Mouse (Mus musculus): Measurements from ENCODE around the gene Rxrb. TPM values are rescaled to one million over a fixed set of nuclear protein-coding genes. Genes with fewer than 3 reads are reported as not detected.

Rxrb gene
- total RNA-seq, 2 experiments from 2014 or later: 62.3 to 76.1 TPM

GRCm38 (mm10) chr17:34045941-34046340 is 14.3 kb downstream of the Rxrb start:
- no peak for DNase-seq

- DNase-seq: no peak
Measured at GRCm38 (mm10) chr17:34047404-34048050, 15.9 kb downstream of the Rxrb start.

- DNase-seq: no peak
Measured at GRCm38 (mm10) chr17:34057224-34057623, 25.6 kb downstream of the Rxrb start.

- no peak for DNase-seq
Measured at GRCm38 (mm10) chr17:34068864-34069263, 37.3 kb downstream of the Rxrb start.

GRCm38 (mm10) chr17:34072091-34072490 is 40.5 kb downstream of the Rxrb start:
- no peak for DNase-seq

GRCm38 (mm10) chr17:34075271-34075670 is 43.7 kb downstream of the Rxrb start:
- peak; percentile 80 for DNase-seq

- DNase-seq: peak; percentile 82
Measured at GRCm38 (mm10) chr17:34077549-34077948, 45.9 kb downstream of the Rxrb start.

- no peak for DNase-seq
Measured at GRCm38 (mm10) chr17:34078148-34078547, 46.5 kb downstream of the Rxrb start.

GRCm38 (mm10) chr17:34079002-34079401 is 47.4 kb downstream of the Rxrb start:
- DNase-seq: no peak

GRCm38 (mm10) chr17:34079621-34080020 is 48.0 kb downstream of the Rxrb start:
- DNase-seq: peak; percentile 51

- DNase-seq: no peak
Measured at GRCm38 (mm10) chr17:34083104-34083503, 51.5 kb downstream of the Rxrb start.

GRCm38 (mm10) chr17:34087386-34087785 is 55.8 kb downstream of the Rxrb start:
- DNase-seq: no peak

Small RNAs within 50 kb of the gene (microRNA-seq; reads per million reads assigned to microRNA genes)
- gene Mir219a-1: 2.8 reads per million
- not detected for gene Mir219c

Other genes with a start within 250 kb of the Rxrb start
- 100 to 1,000 TPM; 156 to 168 TPM for gene Angptl4, start 250.0 kb upstream of the Rxrb start, total RNA-seq (2021)
- 100 to 1,000 TPM in 1 of 2 experiments, 10 to 100 TPM in 1; 85.3 to 108 TPM for gene Kank3, start 221.3 kb upstream of the Rxrb start, total RNA-seq (2021)
- 1,000 to 10,000 TPM; 1,671 to 1,675 TPM for gene Rps28, start 207.2 kb upstream of the Rxrb start, total RNA-seq (2021)
- gene Ndufa7, start 207.2 kb upstream of the Rxrb start, total RNA-seq (2021): 100 to 1,000 TPM; 564 to 570 TPM
- 10 to 100 TPM; 29.6 to 39.4 TPM for gene Cd320, start 188.7 kb upstream of the Rxrb start, total RNA-seq (2021)
- not detected for gene Gm7029, start 158.0 kb upstream of the Rxrb start, total RNA-seq (2021)
- 10 to 100 TPM; 13.4 to 15.8 TPM for gene Kifc1, start 141.2 kb upstream of the Rxrb start, total RNA-seq (2021)
- not detected for gene Platr17, start 126.7 kb upstream of the Rxrb start, total RNA-seq (2021)
- 10 to 100 TPM; 25.4 to 26.3 TPM for gene Daxx, start 122.4 kb upstream of the Rxrb start, total RNA-seq (2021)
- 100 to 1,000 TPM; 131 to 150 TPM for gene Tapbp, start 115.9 kb upstream of the Rxrb start, total RNA-seq (2021)
- gene Zbtb22, start 115.9 kb upstream of the Rxrb start, total RNA-seq (2021): 10 to 100 TPM; 29.2 to 34.3 TPM
- gene Rgl2, start 102.3 kb upstream of the Rxrb start, total RNA-seq (2021): 10 to 100 TPM; 57.1 to 76.3 TPM
- gene Pfdn6, start 91.5 kb upstream of the Rxrb start, total RNA-seq (2021): 10 to 100 TPM; 81.2 to 94.9 TPM
- gene Wdr46, start 91.2 kb upstream of the Rxrb start, total RNA-seq (2021): 10 to 100 TPM; 28.4 to 29.7 TPM
- 1 to 10 TPM; 4.8 to 5.8 TPM for gene B3galt4, start 80.3 kb upstream of the Rxrb start, total RNA-seq (2021)
- 10 to 100 TPM; 38.8 to 51.4 TPM for gene Vps52, start 76.0 kb upstream of the Rxrb start, total RNA-seq (2021)
- 100 to 1,000 TPM; 943 to 952 TPM for gene Rps18, start 75.8 kb upstream of the Rxrb start, total RNA-seq (2021)
- 100 to 1,000 TPM; 204 to 217 TPM for gene H2-K1, start 31.5 kb upstream of the Rxrb start, total RNA-seq (2021)
- gene Ring1, start 7.1 kb upstream of the Rxrb start, total RNA-seq (2021): 10 to 100 TPM; 29.8 to 36.5 TPM
- 100 to 1,000 TPM; 184 to 194 TPM for gene H2-Ke6, start 3.8 kb upstream of the Rxrb start, total RNA-seq (2021)
- 100 to 1,000 TPM; 115 to 140 TPM for gene Slc39a7, start 130 bp upstream of the Rxrb start, total RNA-seq (2021)
- 10 to 100 TPM in 1 of 2 experiments, 1 to 10 TPM in 1; 4.2 to 15.0 TPM for gene Col11a2, start 7.6 kb downstream of the Rxrb start, total RNA-seq (2021)
- 1 to 10 TPM; 1.4 to 1.5 TPM for gene H2-Oa, start 60.5 kb downstream of the Rxrb start, total RNA-seq (2021)
- 10 to 100 TPM in 1 of 2 experiments, 1 to 10 TPM in 1; 8.9 to 15.2 TPM for gene H2-DMa, start 87.7 kb downstream of the Rxrb start, total RNA-seq (2021)
- gene Brd2, start 90.8 kb downstream of the Rxrb start, total RNA-seq (2021): 100 to 1,000 TPM; 170 to 181 TPM
- 1 to 10 TPM; 4.5 to 4.8 TPM for gene H2-DMb2, start 111.5 kb downstream of the Rxrb start, total RNA-seq (2021)
- gene H2-DMb1, start 121.3 kb downstream of the Rxrb start, total RNA-seq (2021): 1 to 10 TPM; 3.6 to 5.8 TPM
- gene Tap1, start 155.7 kb downstream of the Rxrb start, total RNA-seq (2021): 10 to 100 TPM; 11.9 to 15.5 TPM
- 10 to 100 TPM; 13.5 to 18.2 TPM for gene Psmb9, start 156.0 kb downstream of the Rxrb start, total RNA-seq (2021)
- 10 to 100 TPM; 22.8 to 29.1 TPM for gene Psmb8, start 165.9 kb downstream of the Rxrb start, total RNA-seq (2021)
- gene Tap2, start 171.7 kb downstream of the Rxrb start, total RNA-seq (2021): 10 to 100 TPM; 32.8 to 35.0 TPM
- 1 to 10 TPM; 2.7 to 3.5 TPM for gene H2-Ob, start 207.1 kb downstream of the Rxrb start, total RNA-seq (2021)
- gene H2-Ab1, start 225.9 kb downstream of the Rxrb start, total RNA-seq (2021): 10 to 100 TPM; 27.9 to 36.1 TPM

Measured in adrenal gland, postnatal 10 days (tissue).